Mouse (Mus musculus): ENCODE measurements around the gene Lpcat2b.

The Lpcat2b gene

DNA sequence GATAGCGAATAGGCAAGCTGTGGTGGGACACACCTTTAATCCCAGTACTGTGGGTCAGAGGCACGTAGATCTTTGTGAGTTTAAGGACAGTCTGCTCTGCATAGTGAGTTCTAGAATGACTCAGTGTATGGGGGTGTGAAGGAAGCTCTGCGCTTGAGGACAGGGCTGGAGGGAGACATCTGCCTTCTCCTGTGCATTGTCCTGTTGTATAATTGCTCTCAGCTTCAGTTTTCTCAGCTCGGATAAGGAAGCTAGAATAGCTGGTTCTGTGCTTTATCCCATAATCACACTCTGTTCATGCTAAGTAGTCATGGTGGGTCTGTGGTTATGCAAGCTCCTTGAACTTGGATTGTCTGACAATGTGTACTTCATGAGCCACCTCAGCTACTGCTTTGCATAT lies 17.4 kb downstream of the Lpcat2b start:
- DNase-seq (ENCODE audit: low spot score), result no peak

DNA sequence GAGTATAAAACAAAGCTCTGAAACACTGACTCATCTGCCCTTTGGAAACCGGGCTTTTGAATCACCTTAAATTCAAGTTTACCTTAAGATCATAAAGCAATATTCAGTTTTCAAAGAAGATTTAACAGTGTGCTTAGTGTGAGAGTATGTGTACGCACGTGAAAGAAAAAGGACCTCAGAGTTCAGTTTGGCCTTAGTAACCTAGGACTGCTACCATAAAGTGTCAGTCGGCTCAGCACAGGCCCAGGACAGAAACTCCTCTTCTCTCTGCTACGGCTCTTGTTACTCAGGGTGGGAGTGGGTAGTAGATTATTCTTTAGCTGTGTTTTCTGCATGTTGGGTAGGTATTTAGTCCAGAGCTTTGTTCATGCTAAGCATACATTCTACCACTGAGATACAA lies 18.3 kb downstream of the Lpcat2b start:
- no peak for DNase-seq (ENCODE audit: low spot score)

- DNase-seq (ENCODE audit: low spot score), result no peak
Observed at GRCm38 (mm10) chr5:107450299-107450698, 18.9 kb downstream of the Lpcat2b start.

- DNase-seq (ENCODE audit: low spot score), result peak; percentile 53
Observed at GRCm38 (mm10) chr5:107462147-107463076, 31.1 kb downstream of the Lpcat2b start.

GRCm38 (mm10) chr5:107466501-107466900 lies 35.2 kb downstream of the Lpcat2b start:
- DNase-seq (ENCODE audit: low spot score), result no peak

- no peak for DNase-seq (ENCODE audit: low spot score)
Observed at GRCm38 (mm10) chr5:107467098-107467497, 35.7 kb downstream of the Lpcat2b start.

- peak; percentile 69 for DNase-seq (ENCODE audit: low spot score)
Observed at GRCm38 (mm10) chr5:107470600-107471329, 39.4 kb downstream of the Lpcat2b start.

DNA sequence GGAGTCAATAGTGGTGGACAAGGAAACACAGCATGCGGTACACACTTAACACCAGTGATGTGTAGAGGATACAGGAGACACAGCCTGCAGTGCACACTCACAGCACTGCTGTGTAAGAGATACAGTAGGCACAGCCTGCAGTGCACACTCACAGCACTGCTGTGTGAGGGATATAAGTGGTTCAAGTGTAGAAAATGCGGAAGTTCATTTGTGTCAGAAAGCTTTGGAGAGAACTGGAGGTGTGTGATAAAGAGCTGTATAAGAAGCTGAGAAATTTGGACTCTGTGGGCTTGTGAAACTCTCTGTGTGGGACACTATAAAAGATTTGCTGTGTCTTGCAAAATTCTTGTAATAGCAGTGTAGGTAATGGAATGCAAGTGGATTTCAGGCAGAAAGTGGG lies 48.8 kb downstream of the Lpcat2b start:
- no peak for DNase-seq (ENCODE audit: low spot score)

Data from c-Kit-positive CD71-positive TER-119-positive erythroid progenitor cells, embryonic 14.5 days (primary cell).